ENCODE assay signal across 9 mouse cellular contexts in genomic region chr9:51964110-51964509, GRCm38 (mm10). TPM values are rescaled to one million over a fixed set of nuclear protein-coding genes. Genes with fewer than 3 reads are reported as not detected.
DNase-seq lines count a peak whose midpoint lies in the region; ATAC-seq and TF ChIP-seq lines count a peak whose summit lies in the region.
"Had no signal": no experiment of that assay in that cellular context is flagged by ENCODE, and none has a peak within 500 bp of the region (broad histone marks: within the 10 kb centered on the region; RNA-seq: fewer than 3 reads in every experiment).

No protein-coding gene starts in this region.

- H3K9ac ChIP-seq in heart, embryonic 11.5 days (ENCODE audit: low read depth, low read length), result no peak overlapping the region
- H3K9ac ChIP-seq in kidney, postnatal 0 days (ENCODE audit: low read depth, low read length), result no peak overlapping the region

- H3K4me2 ChIP-seq in heart, embryonic 11.5 days, result peak overlapping the region; percentile 68; the same call in 1 of the 2 replicates
- peak overlapping the region; percentile 85; the same call in 1 of the 2 replicates for H3K4me2 ChIP-seq in kidney, postnatal 0 days (ENCODE audit: low read length)

- peak overlapping the region; percentile 91; the same call in 1 of the 2 replicates for H3K4me3 ChIP-seq in heart, embryonic 11.5 days (ENCODE audit: low read depth, low read length)
- H3K4me3 ChIP-seq in kidney, postnatal 0 days (replicated peaks; ENCODE audit: low read depth, low read length), result peak overlapping the region; percentile 91; the same call in 1 of the 2 replicates

- H3K4me1 ChIP-seq in heart, embryonic 11.5 days (ENCODE audit: control insufficient read depth, insufficient read depth, low read length), result peaks cover 9% of the 10 kb centered on the region
- peaks cover 23% of the 10 kb centered on the region; the same call in 1 of the 2 replicates for H3K4me1 ChIP-seq in kidney, postnatal 0 days (replicated peaks; ENCODE audit: insufficient read depth, low read length)

- no peak for ATAC-seq in heart, embryonic 11.5 days (replicated peaks; ENCODE audit: insufficient number of reproducible peaks, low FRiP score, low TSS enrichment)
- ATAC-seq in kidney, postnatal 0 days (replicated peaks; ENCODE audit: low FRiP score, low read depth), result no peak

- DNase-seq in heart, postnatal 10 days, result no peak
- no peak for DNase-seq in kidney, postnatal 0 days (ENCODE audit: low spot score)
- no peak for DNase-seq in kidney, adult 18-20 months
- DNase-seq in 416B (ENCODE audit: low read depth), result peak; percentile 30
- peak; percentile 72 for DNase-seq in adrenal gland, postnatal 14 days
- no peak for DNase-seq in urinary bladder, postnatal 36 days (ENCODE audit: low spot score in 2 of 2)

- H3K27ac ChIP-seq in heart, embryonic 11.5 days (ENCODE audit: low read depth, low read length), result no peak overlapping the region
- H3K27ac ChIP-seq in kidney, postnatal 0 days, result 0 out of 2 replicates have a peak overlapping the region, but pooled peaks have one; percentile 92
- H3K27ac ChIP-seq: liver, embryonic 15.5 days had no signal

- no peaks in the 10 kb centered on the region for H3K9me3 ChIP-seq in heart, embryonic 11.5 days (replicated peaks; ENCODE audit: control insufficient read depth, low read length)
- H3K9me3 ChIP-seq in kidney, postnatal 0 days (replicated peaks; ENCODE audit: low read length), result no peaks in the 10 kb centered on the region
- H3K9me3 ChIP-seq: liver, embryonic 15.5 days had no signal

- TF ChIP-seq CTCF in kidney, postnatal 0 days (IDR thresholded peaks at IDR 0.05; ENCODE audit: low read depth), result no peak

- 54% methylated on average over 6 of the region's 6 CpGs for WGBS in heart, embryonic 11.5 days (ENCODE audit: insufficient replicate concordance)
- 61% methylated on average over 6 of the region's 6 CpGs for WGBS in kidney, postnatal 0 days

- no peaks in the 10 kb centered on the region for H3K27me3 ChIP-seq in heart, embryonic 11.5 days (ENCODE audit: control insufficient read depth, insufficient read depth, low read length)
- H3K27me3 ChIP-seq in kidney, postnatal 0 days (ENCODE audit: insufficient read depth, low read length), result no peaks in the 10 kb centered on the region

- no peaks in the 10 kb centered on the region for H3K36me3 ChIP-seq in heart, embryonic 11.5 days (ENCODE audit: control insufficient read depth, insufficient read depth, low read length)
- H3K36me3 ChIP-seq in kidney, postnatal 0 days (ENCODE audit: insufficient read depth, low read length), result no peaks in the 10 kb centered on the region
- H3K36me3 ChIP-seq: liver, embryonic 15.5 days had no signal

- intact Hi-C loops in heart, postnatal 10 days (cut with DNase I), result no loop called here

RNA-seq across cellular contexts. Expression of gene Fdx1, which starts 0.8 kb away (rescaled TPM):
- 82.5 and 84.3 TPM in 2 replicates for polyA plus RNA-seq in heart, embryonic 11.5 days (2014; fragmentation: Nextera tagmentation; extraction: Ambion mirVana)
- total RNA-seq in heart, postnatal 10 days (2021), result 10 to 100 TPM; 90.3 to 90.7 TPM
- 220 and 228 TPM in 2 replicates for polyA plus RNA-seq in kidney, postnatal 0 days (2015; fragmentation: Nextera tagmentation; extraction: Ambion mirVana)
- 2,022 and 2,175 TPM in 2 replicates for total RNA-seq in adrenal gland, postnatal 14 days (2021)
- total RNA-seq: monocyte, adult 5-6 weeks had no signal

Comparison
In these comparisons a context has a peak if more than half of its experiments do, and no peak if none do; other contexts are left out.
1. DNase-seq: peak in 416B (single experiment) and adrenal gland, postnatal 14 days (single experiment); none in heart, postnatal 10 days (0 of 2), kidney, postnatal 0 days (single experiment), kidney, adult 18-20 months (single experiment) and urinary bladder, postnatal 36 days (0 of 2).
2. RNA of gene Fdx1, which starts 0.8 kb away (total RNA-seq): 2,022 to 2,175 TPM in adrenal gland, postnatal 14 days; 90.3 to 90.7 TPM in heart, postnatal 10 days; every median in the first group is over 10 times any median in the second.